Mouse (Mus musculus): ENCODE data around the gene Opn1sw. TPM values are rescaled to one million over a fixed set of nuclear protein-coding genes. Genes with fewer than 3 reads are reported as not detected.

Gene Opn1sw
- 2.0 TPM in 1 of 2 replicates, not detected in the other for polyA plus RNA-seq (2012; rRNA removed; ENCODE audit: low replicate concordance)

GRCm38 (mm10) chr6:29388052-29388518 is at the start of gene Opn1sw:
Gene Opn1sw (minus strand): TSS chr6:29388468.

GRCm38 (mm10) chr6:29433038-29433803 is 45.0 kb upstream of the Opn1sw start, which contains the start of gene Flnc:
Gene Flnc (plus strand): TSS chr6:29433256.

GRCm38 (mm10) chr6:29395910-29396713 is 7.8 kb upstream of the Opn1sw start, which contains the start of gene Ccdc136:
Gene Ccdc136 (plus strand): TSS chr6:29396309.

GRCm38 (mm10) chr6:29347665-29348370 is 40.5 kb downstream of the Opn1sw start, which contains the start of gene Calu:
Gene Calu (plus strand): TSS chr6:29348069.

Other genes with a start within 250 kb of the Opn1sw start
- gene Rbm28, start 223.5 kb downstream of the Opn1sw start, polyA plus RNA-seq (2012; rRNA removed; ENCODE audit: low replicate concordance): 11.8 and 16.9 TPM in 2 replicates
- gene Prrt4, start 208.9 kb downstream of the Opn1sw start, polyA plus RNA-seq (2012; rRNA removed; ENCODE audit: low replicate concordance): 2.1 and 3.6 TPM in 2 replicates
- gene Impdh1, start 172.1 kb downstream of the Opn1sw start, polyA plus RNA-seq (2012; rRNA removed; ENCODE audit: low replicate concordance): 59.3 and 87.4 TPM in 2 replicates
- gene Hilpda, start 116.0 kb downstream of the Opn1sw start, polyA plus RNA-seq (2012; rRNA removed; ENCODE audit: low replicate concordance): 25.1 and 26.1 TPM in 2 replicates
- 1.6 and 1.7 TPM in 2 replicates for gene Fam71f2, start 108.9 kb downstream of the Opn1sw start, polyA plus RNA-seq (2012; rRNA removed; ENCODE audit: low replicate concordance)
- not detected in 2 replicates for gene Fam71f1, start 69.3 kb downstream of the Opn1sw start, polyA plus RNA-seq (2012; rRNA removed; ENCODE audit: low replicate concordance)
- 125 and 141 TPM in 2 replicates for gene Calu, start 40.4 kb downstream of the Opn1sw start, polyA plus RNA-seq (2012; rRNA removed; ENCODE audit: low replicate concordance)
- gene Ccdc136, start 7.8 kb upstream of the Opn1sw start, polyA plus RNA-seq (2012; rRNA removed; ENCODE audit: low replicate concordance): 1.2 and 19.6 TPM in 2 replicates
- gene Flnc, start 44.8 kb upstream of the Opn1sw start, polyA plus RNA-seq (2012; rRNA removed; ENCODE audit: low replicate concordance): 5.5 and 55.5 TPM in 2 replicates
- gene Atp6v1f, start 79.2 kb upstream of the Opn1sw start, polyA plus RNA-seq (2012; rRNA removed; ENCODE audit: low replicate concordance): 274 and 278 TPM in 2 replicates
- gene Atp6v1fnb, start 83.0 kb upstream of the Opn1sw start, polyA plus RNA-seq (2012; rRNA removed; ENCODE audit: low replicate concordance): 0.28 TPM in 1 of 2 replicates, not detected in the other
- gene Kcp, start 119.5 kb upstream of the Opn1sw start, polyA plus RNA-seq (2012; rRNA removed; ENCODE audit: low replicate concordance): 24.4 and 39.2 TPM in 2 replicates
- 20.7 and 27.3 TPM in 2 replicates for gene Irf5, start 138.2 kb upstream of the Opn1sw start, polyA plus RNA-seq (2012; rRNA removed; ENCODE audit: low replicate concordance)
- gene Tnpo3, start 221.4 kb upstream of the Opn1sw start, polyA plus RNA-seq (2012; rRNA removed; ENCODE audit: low replicate concordance): 52.0 and 55.6 TPM in 2 replicates